Comparison of ENCODE assay signal across 9 mouse cellular contexts in the genomic region with DNA sequence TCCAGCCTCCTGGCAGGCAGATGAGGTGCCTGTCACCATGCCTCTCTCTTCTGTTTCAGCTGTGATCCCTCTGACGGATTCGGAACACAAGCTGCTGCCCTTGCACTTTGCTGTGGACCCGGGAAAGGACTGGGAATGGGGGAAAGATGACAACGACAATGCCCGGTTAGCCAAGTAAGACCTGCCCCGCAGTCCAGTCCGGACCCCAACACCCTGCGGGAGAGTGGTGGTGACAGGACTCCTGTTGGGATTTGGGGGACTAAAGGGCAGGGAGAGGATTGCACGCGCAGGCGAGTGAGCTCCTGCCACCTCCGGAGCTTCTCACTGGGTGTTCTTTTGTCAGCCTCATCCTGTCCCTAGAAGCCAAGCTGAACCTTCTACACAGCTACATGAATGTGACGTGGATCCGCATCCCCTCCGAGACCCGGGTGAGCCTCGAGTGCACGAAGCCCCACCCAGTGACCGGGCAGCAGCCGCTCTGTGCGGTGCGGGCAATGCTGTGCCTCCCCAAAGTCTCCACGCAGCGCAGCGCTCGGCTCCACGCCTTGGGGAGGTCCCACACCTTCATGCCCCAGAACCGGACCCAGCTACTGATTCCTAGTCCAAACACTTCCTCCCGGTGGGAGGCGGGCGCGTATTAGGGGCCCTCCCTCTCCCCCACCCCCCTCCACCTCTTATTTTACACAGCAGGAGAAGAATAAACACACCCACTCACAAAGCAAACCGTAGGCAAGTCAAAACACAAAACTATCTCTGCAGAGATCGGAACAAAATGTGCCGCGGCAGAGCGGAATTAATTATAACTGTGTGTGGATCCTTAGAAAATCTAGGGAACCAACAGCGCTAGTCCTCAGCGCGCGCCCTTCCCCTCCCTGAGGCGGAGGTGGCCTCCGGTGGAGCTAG.
DNase-seq lines count a peak whose midpoint lies in the region; ATAC-seq lines count a peak whose summit lies in the region.
"Had no signal": no experiment of that assay in that cellular context is flagged by ENCODE, and none has a peak within 500 bp of the region (broad histone marks: within the 10 kb centered on the region; RNA-seq: fewer than 3 reads in every experiment).

No protein-coding gene starts in this region.

- H3K4me3 ChIP-seq in megakaryocyte, embryonic 14.5 days (replicated peaks) = peak overlapping the region; percentile 84
- H3K4me3 ChIP-seq in stomach, embryonic 16.5 days (replicated peaks; ENCODE audit: low read length) = peak overlapping the region; percentile 44

- H3K4me1 ChIP-seq in megakaryocyte, embryonic 14.5 days = peaks cover 51% of the 10 kb centered on the region
- H3K4me1 ChIP-seq in stomach, embryonic 16.5 days (ENCODE audit: control insufficient read depth, insufficient read depth, low read length) = peaks cover 18% of the 10 kb centered on the region

- H3K27me3 ChIP-seq in megakaryocyte, embryonic 14.5 days (replicated peaks) = peaks cover 70% of the 10 kb centered on the region
- peaks cover 56% of the 10 kb centered on the region for H3K27me3 ChIP-seq in stomach, embryonic 16.5 days (ENCODE audit: control insufficient read depth, insufficient read depth, low read length)

- WGBS in stomach, embryonic 16.5 days = under 1% methylated on average over 42 of the region's 43 CpGs

- peak overlapping the region; percentile 42 for H3K27ac ChIP-seq in stomach, embryonic 16.5 days (ENCODE audit: low read length)

- no peaks in the 10 kb centered on the region for H3K36me3 ChIP-seq in megakaryocyte, embryonic 14.5 days (replicated peaks; ENCODE audit: low read length)
- H3K36me3 ChIP-seq in stomach, embryonic 16.5 days (ENCODE audit: control insufficient read depth, insufficient read depth, low read length) = no peaks in the 10 kb centered on the region
- H3K36me3 ChIP-seq: G1E had no signal

- H3K9me3 ChIP-seq in megakaryocyte, embryonic 14.5 days = peaks cover 8% of the 10 kb centered on the region; the same call in 1 of the 2 replicates
- no peaks in the 10 kb centered on the region for H3K9me3 ChIP-seq in stomach, embryonic 16.5 days (replicated peaks; ENCODE audit: control insufficient read depth, low read length)

- intact Hi-C loops in left cerebral cortex, postnatal 25 days (cut with DNase I) = loop anchor here (1.0 to 10.0 kb wide), 5 partner anchors 142 to 990 kb away; no protein-coding TSS in a partner anchor

- H3K4me2 ChIP-seq in stomach, embryonic 16.5 days (ENCODE audit: low read depth, low read length) = peak overlapping the region; percentile 79

- peak overlapping the region; percentile 66 for H3K9ac ChIP-seq in stomach, embryonic 16.5 days (ENCODE audit: low read length)

- ATAC-seq in stomach, embryonic 16.5 days (ENCODE audit: insufficient read depth, low FRiP score) = 0 out of 2 replicates have a peak, but pooled peaks have one; percentile 44

- DNase-seq in cerebellum, adult 9-11 months = peak; percentile 57
- no peak for DNase-seq in cerebellum, adult 11 months
- DNase-seq in cerebellum, postnatal 25 days = peak; percentile 54 to 57
- DNase-seq in gastrocnemius, postnatal 25 days = peak; percentile 32
- peak; percentile 57 for DNase-seq in induced T-regulatory cell, adult 2 months (ENCODE audit: low read depth)
- DNase-seq in left cerebral cortex, postnatal 25 days (ENCODE audit: low spot score in 2 of 2) = peak; percentile 83 to 90
